Mouse (Mus musculus): ENCODE data around the gene Zfp524. TPM values are rescaled to one million over a fixed set of nuclear protein-coding genes. Genes with fewer than 3 reads are reported as not detected.

The Zfp524 gene
- polyA plus RNA-seq, 1 experiment from 2014 or later, result 7.8 TPM

GRCm38 (mm10) chr7:5057381-5057780 lies 43.2 kb downstream of the Zfp524 start:
- Histone ChIP-seq H3K27ac (replicated peaks) (no peak overlapping the region), H3K27me3 (replicated peaks; ENCODE audit: low read depth, poor library complexity, severe bottlenecking) (peaks cover 68% of the 10 kb centered on the region), H3K4me1 (peaks cover 48% of the 10 kb centered on the region), H3K36me3 (replicated peaks) (no peaks in the 10 kb centered on the region), H3K9me3 (0 out of 2 replicates have a peak, but pooled peaks cover 3% of the 10 kb centered on the region), H3K4me3 (peak overlapping the region; percentile 63)
- 40% methylated on average over 8 of the region's 8 CpGs for WGBS
- DNase-seq (ENCODE audit: low spot score), result no peak

- no peaks in the 10 kb centered on the region for H3K36me3 ChIP-seq (replicated peaks)
- 33% methylated on average over 11 of the region's 11 CpGs for WGBS
- peak overlapping the region; percentile 63 for H3K4me3 ChIP-seq
- H3K27ac ChIP-seq (replicated peaks), result no peak overlapping the region
- peaks cover 44% of the 10 kb centered on the region for H3K4me1 ChIP-seq
- DNase-seq (ENCODE audit: low spot score), result peak; percentile 26
- H3K9me3 ChIP-seq, result 0 out of 2 replicates have a peak, but pooled peaks cover 3% of the 10 kb centered on the region
- peaks cover 64% of the 10 kb centered on the region for H3K27me3 ChIP-seq (replicated peaks; ENCODE audit: low read depth, poor library complexity, severe bottlenecking)
These were observed 43.6 kb downstream of the Zfp524 start for GRCm38 (mm10) chr7:5057804-5058203.

- Histone ChIP-seq H3K4me1 (peaks cover 40% of the 10 kb centered on the region), H3K4me3 (peak overlapping the region; percentile 11; the same call in 1 of the 2 replicates), H3K27ac (replicated peaks) (no peak overlapping the region), H3K27me3 (replicated peaks; ENCODE audit: low read depth, poor library complexity, severe bottlenecking) (peaks cover 56% of the 10 kb centered on the region), H3K9me3 (0 out of 2 replicates have a peak, but pooled peaks cover 3% of the 10 kb centered on the region), H3K36me3 (replicated peaks) (no peaks in the 10 kb centered on the region)
- 86% methylated on average over 1 of the region's 1 CpGs for WGBS
- DNase-seq (ENCODE audit: low spot score), result no peak
These were observed 44.4 kb downstream of the Zfp524 start for GRCm38 (mm10) chr7:5058631-5059030.

GRCm38 (mm10) chr7:5059421-5059820 lies 45.2 kb downstream of the Zfp524 start:
- 0 out of 2 replicates have a peak, but pooled peaks cover 3% of the 10 kb centered on the region for H3K9me3 ChIP-seq
- no peak for DNase-seq (ENCODE audit: low spot score)
- 0 out of 2 replicates have a peak overlapping the region, but pooled peaks have one; percentile 67 for H3K4me3 ChIP-seq
- H3K36me3 ChIP-seq (replicated peaks), result peaks cover 4% of the 10 kb centered on the region
- peaks cover 40% of the 10 kb centered on the region for H3K4me1 ChIP-seq
- no peak overlapping the region for H3K27ac ChIP-seq (replicated peaks)
- peaks cover 48% of the 10 kb centered on the region for H3K27me3 ChIP-seq (replicated peaks; ENCODE audit: low read depth, poor library complexity, severe bottlenecking)
- 90% methylated on average over 12 of the region's 12 CpGs for WGBS

- H3K4me1 ChIP-seq, result peaks cover 40% of the 10 kb centered on the region
- peak; percentile 85 for DNase-seq (ENCODE audit: low spot score)
- H3K36me3 ChIP-seq (replicated peaks), result peaks cover 10% of the 10 kb centered on the region
- WGBS, result 3% methylated on average over 27 of the region's 27 CpGs
- peak overlapping the region; percentile 96 for H3K27ac ChIP-seq (replicated peaks)
- H3K4me3 ChIP-seq, result peak overlapping the region; percentile 67
- H3K9me3 ChIP-seq, result 0 out of 2 replicates have a peak, but pooled peaks cover 3% of the 10 kb centered on the region
- peaks cover 39% of the 10 kb centered on the region for H3K27me3 ChIP-seq (replicated peaks; ENCODE audit: low read depth, poor library complexity, severe bottlenecking)
These were observed 46.1 kb downstream of the Zfp524 start for GRCm38 (mm10) chr7:5060239-5060731.

- under 1% methylated on average over 60 of the region's 60 CpGs for WGBS
- H3K36me3 ChIP-seq (replicated peaks), result peaks cover 19% of the 10 kb centered on the region
- H3K4me1 ChIP-seq, result peaks cover 45% of the 10 kb centered on the region
- H3K4me3 ChIP-seq, result peak overlapping the region; percentile 67
- H3K9me3 ChIP-seq, result 0 out of 2 replicates have a peak, but pooled peaks cover 3% of the 10 kb centered on the region
- H3K27me3 ChIP-seq (replicated peaks; ENCODE audit: low read depth, poor library complexity, severe bottlenecking), result peaks cover 31% of the 10 kb centered on the region
- H3K27ac ChIP-seq (replicated peaks), result peak overlapping the region; percentile 96
- DNase-seq (ENCODE audit: low spot score), result peak; percentile 96
These were observed 46.9 kb downstream of the Zfp524 start for GRCm38 (mm10) chr7:5060944-5061773.

GRCm38 (mm10) chr7:5061774-5062359 lies 47.7 kb downstream of the Zfp524 start, which contains the start of gene U2af2:
Gene U2af2, plus strand, starts transcription at chr7:5062143.
- peaks cover 26% of the 10 kb centered on the region for H3K36me3 ChIP-seq (replicated peaks)
- 0 out of 2 replicates have a peak, but pooled peaks cover 2% of the 10 kb centered on the region for H3K9me3 ChIP-seq
- WGBS, result 1% methylated on average over 65 of the region's 65 CpGs
- H3K4me3 ChIP-seq, result peak within 1 kb of the TSS; percentile 67
- H3K27ac ChIP-seq (replicated peaks), result peak within 1 kb of the TSS; percentile 96
- peaks cover 24% of the 10 kb centered on the region for H3K27me3 ChIP-seq (replicated peaks; ENCODE audit: low read depth, poor library complexity, severe bottlenecking)
- peak; percentile 97 for DNase-seq (ENCODE audit: low spot score)
- H3K4me1 ChIP-seq, result peaks cover 40% of the 10 kb centered on the region

GRCm38 (mm10) chr7:5062360-5063001 lies 48.3 kb downstream of the Zfp524 start:
- WGBS, result under 1% methylated on average over 51 of the region's 51 CpGs

GRCm38 (mm10) chr7:5064886-5065285 lies 50.7 kb downstream of the Zfp524 start:
- no peaks in the 10 kb centered on the region for H3K9me3 ChIP-seq
- no peak overlapping the region for H3K27ac ChIP-seq (replicated peaks)
- peaks cover 57% of the 10 kb centered on the region for H3K36me3 ChIP-seq (replicated peaks)
- no peak for DNase-seq (ENCODE audit: low spot score)
- H3K4me3 ChIP-seq, result peak overlapping the region; percentile 67
- 94% methylated on average over 6 of the region's 6 CpGs for WGBS
- H3K27me3 ChIP-seq (replicated peaks; ENCODE audit: low read depth, poor library complexity, severe bottlenecking), result no peaks in the 10 kb centered on the region
- peaks cover 27% of the 10 kb centered on the region for H3K4me1 ChIP-seq

More at GRCm38 (mm10) chr7:5062360-5063001, 48.3 kb downstream of the Zfp524 start:
- peaks cover 32% of the 10 kb centered on the region for H3K36me3 ChIP-seq (replicated peaks)
- peaks cover 34% of the 10 kb centered on the region for H3K4me1 ChIP-seq
- peak overlapping the region; percentile 96 for H3K27ac ChIP-seq (replicated peaks)
- peak overlapping the region; percentile 67 for H3K4me3 ChIP-seq
- H3K27me3 ChIP-seq (replicated peaks; ENCODE audit: low read depth, poor library complexity, severe bottlenecking), result peaks cover 17% of the 10 kb centered on the region
- no peaks in the 10 kb centered on the region for H3K9me3 ChIP-seq
- peak; percentile 86 for DNase-seq (ENCODE audit: low spot score)

Other genes with a start within 250 kb of the Zfp524 start
- not detected in 2 replicates for gene Fam71e2, start 243.1 kb upstream of the Zfp524 start, polyA plus RNA-seq (2016; fragmentation: Nextera tagmentation; extraction: Ambion mirVana)
- 0.15 and 0.19 TPM in 2 replicates for gene Il11, start 231.6 kb upstream of the Zfp524 start, polyA plus RNA-seq (2016; fragmentation: Nextera tagmentation; extraction: Ambion mirVana)
- gene Tmem190, start 231.5 kb upstream of the Zfp524 start, polyA plus RNA-seq (2016; fragmentation: Nextera tagmentation; extraction: Ambion mirVana), result not detected in 2 replicates
- 4.1 and 4.2 TPM in 2 replicates for gene Tmem238, start 224.8 kb upstream of the Zfp524 start, polyA plus RNA-seq (2016; fragmentation: Nextera tagmentation; extraction: Ambion mirVana)
- 386 and 403 TPM in 2 replicates for gene Rpl28, start 221.5 kb upstream of the Zfp524 start, polyA plus RNA-seq (2016; fragmentation: Nextera tagmentation; extraction: Ambion mirVana)
- gene Ube2s, start 201.8 kb upstream of the Zfp524 start, polyA plus RNA-seq (2016; fragmentation: Nextera tagmentation; extraction: Ambion mirVana), result 422 and 438 TPM in 2 replicates
- 0.23 and 0.35 TPM in 2 replicates for gene Shisa7, start 169.7 kb upstream of the Zfp524 start, polyA plus RNA-seq (2016; fragmentation: Nextera tagmentation; extraction: Ambion mirVana)
- 2.6 and 4.1 TPM in 2 replicates for gene Isoc2b, start 144.2 kb upstream of the Zfp524 start, polyA plus RNA-seq (2016; fragmentation: Nextera tagmentation; extraction: Ambion mirVana)
- 0.68 and 0.86 TPM in 2 replicates for gene Isoc2a, start 137.3 kb upstream of the Zfp524 start, polyA plus RNA-seq (2016; fragmentation: Nextera tagmentation; extraction: Ambion mirVana)
- 0.22 TPM in 1 of 2 replicates, not detected in the other for gene Gm36210, start 107.9 kb upstream of the Zfp524 start, polyA plus RNA-seq (2016; fragmentation: Nextera tagmentation; extraction: Ambion mirVana)
- 4.5 and 4.6 TPM in 2 replicates for gene Zfp628, start 99.2 kb upstream of the Zfp524 start, polyA plus RNA-seq (2016; fragmentation: Nextera tagmentation; extraction: Ambion mirVana)
- 4.9 and 5.3 TPM in 2 replicates for gene Nat14, start 92.4 kb upstream of the Zfp524 start, polyA plus RNA-seq (2016; fragmentation: Nextera tagmentation; extraction: Ambion mirVana)
- 1.4 and 1.7 TPM in 2 replicates for gene Ssc5d, start 88.6 kb upstream of the Zfp524 start, polyA plus RNA-seq (2016; fragmentation: Nextera tagmentation; extraction: Ambion mirVana)
- gene Sbk2, start 50.0 kb upstream of the Zfp524 start, polyA plus RNA-seq (2016; fragmentation: Nextera tagmentation; extraction: Ambion mirVana), result 0.09 TPM in 1 of 2 replicates, not detected in the other
- gene Sbk3, start 43.2 kb upstream of the Zfp524 start, polyA plus RNA-seq (2016; fragmentation: Nextera tagmentation; extraction: Ambion mirVana), result 0.05 TPM in 1 of 2 replicates, not detected in the other
- gene Zfp579, start 18.3 kb upstream of the Zfp524 start, polyA plus RNA-seq (2016; fragmentation: Nextera tagmentation; extraction: Ambion mirVana), result 24.8 and 29.3 TPM in 2 replicates
- gene Fiz1, start 282 bp downstream of the Zfp524 start, polyA plus RNA-seq (2016; fragmentation: Nextera tagmentation; extraction: Ambion mirVana), result 55.6 and 56.5 TPM in 2 replicates
- gene Gm44973, start 1.1 kb downstream of the Zfp524 start, polyA plus RNA-seq (2016; fragmentation: Nextera tagmentation; extraction: Ambion mirVana), result 0.38 and 1.3 TPM in 2 replicates
- gene Zfp865, start 6.0 kb downstream of the Zfp524 start, polyA plus RNA-seq (2016; fragmentation: Nextera tagmentation; extraction: Ambion mirVana), result 6.1 and 6.6 TPM in 2 replicates
- gene Ccdc106, start 6.1 kb downstream of the Zfp524 start, polyA plus RNA-seq (2016; fragmentation: Nextera tagmentation; extraction: Ambion mirVana), result 7.9 and 8.0 TPM in 2 replicates
- gene 4632433K11Rik, start 19.7 kb downstream of the Zfp524 start, polyA plus RNA-seq (2016; fragmentation: Nextera tagmentation; extraction: Ambion mirVana), result not detected in 2 replicates
- 2.7 and 2.8 TPM in 2 replicates for gene Zfp784, start 24.0 kb downstream of the Zfp524 start, polyA plus RNA-seq (2016; fragmentation: Nextera tagmentation; extraction: Ambion mirVana)
- 29.8 and 33.9 TPM in 2 replicates for gene Zfp580, start 37.1 kb downstream of the Zfp524 start, polyA plus RNA-seq (2016; fragmentation: Nextera tagmentation; extraction: Ambion mirVana)
- gene U2af2, start 47.7 kb downstream of the Zfp524 start, polyA plus RNA-seq (2016; fragmentation: Nextera tagmentation; extraction: Ambion mirVana), result 182 and 189 TPM in 2 replicates
- gene Epn1, start 65.8 kb downstream of the Zfp524 start, polyA plus RNA-seq (2016; fragmentation: Nextera tagmentation; extraction: Ambion mirVana), result 56.7 and 58.8 TPM in 2 replicates
- not detected in 2 replicates for gene Rfpl4, start 102.5 kb downstream of the Zfp524 start, polyA plus RNA-seq (2016; fragmentation: Nextera tagmentation; extraction: Ambion mirVana)
- 0.20 TPM in 2 replicates for gene Rasl2-9, start 111.5 kb downstream of the Zfp524 start, polyA plus RNA-seq (2016; fragmentation: Nextera tagmentation; extraction: Ambion mirVana)
- 0.01 TPM in 1 of 2 replicates, not detected in the other for gene Vmn1r55, start 135.3 kb downstream of the Zfp524 start, polyA plus RNA-seq (2016; fragmentation: Nextera tagmentation; extraction: Ambion mirVana)
- gene Vmn1r56, start 182.3 kb downstream of the Zfp524 start, polyA plus RNA-seq (2016; fragmentation: Nextera tagmentation; extraction: Ambion mirVana), result not detected in 2 replicates
- not detected in 2 replicates for gene Vmn1r57, start 204.1 kb downstream of the Zfp524 start, polyA plus RNA-seq (2016; fragmentation: Nextera tagmentation; extraction: Ambion mirVana)

Measured in embryonic facial prominence, embryonic 10.5 days (tissue).